Mouse (Mus musculus) stomach, postnatal 0 days (tissue): ENCODE data around the gene Kctd13.

Experiments used
- CTCF ChIP-seq: IDR thresholded peaks from 2 replicates; pipeline ENCODE4 v1.5.1; 2016; ENCODE audit warnings: antibody characterized with exemption, low read depth, mild to moderate bottlenecking, moderate library complexity
- EP300 ChIP-seq: optimal IDR thresholded peaks from 2 replicates; pipeline ENCODE3; 2016; ENCODE audit warnings: antibody characterized with exemption

- TF ChIP-seq CTCF: no peak
- TF ChIP-seq EP300: no peak
These were observed 47.0 kb downstream of the Kctd13 start, which contains the start of gene Cdipt for GRCm38 (mm10) chr7:126975893-126975949.
